Mouse (Mus musculus) forebrain, embryonic 16.5 days (tissue): ENCODE results near the gene Ctr9. TPM values are rescaled to one million over a fixed set of nuclear protein-coding genes. Genes with fewer than 3 reads are reported as not detected.
A peak's percentile ranks its signal among the peaks of the same experiment; 100 is the strongest.

Source experiments
- ATAC-seq: fragments of 200-750 bp; cut with Nextera tagmentation; 2 replicates; pipeline ENCODE4 v1.8.0; 2017; ENCODE audit warnings: mild to moderate bottlenecking, moderate library complexity
- H3K27ac ChIP-seq: fragments of 300-500 bp; sonication (generic); 2 replicates; pipeline ENCODE4 v1.5.1; 2014; ENCODE audit warnings: low read length, control low read depth
- H3K27me3 ChIP-seq: fragments of 300-500 bp; sonication (generic); replicated peaks from 2 replicates; pipeline ENCODE4 v1.6.1; 2014; ENCODE audit warnings: low read length; ENCODE audit not compliant: control insufficient read depth, insufficient read depth
- H3K36me3 ChIP-seq: fragments of 300-500 bp; sonication (generic); 2 replicates; pipeline ENCODE4 v1.6.1; 2014; ENCODE audit not compliant: control insufficient read depth, insufficient read depth
- H3K4me1 ChIP-seq: fragments of 300-500 bp; sonication (generic); replicated peaks from 2 replicates; pipeline ENCODE4 v1.6.1; 2014; ENCODE audit warnings: low read length; ENCODE audit not compliant: control insufficient read depth, insufficient read depth
- H3K4me2 ChIP-seq: fragments of 300-500 bp; sonication (generic); 2 replicates; pipeline ENCODE4 v1.6.1; 2014; ENCODE audit warnings: mild to moderate bottlenecking, low read length, control low read depth
- H3K4me3 ChIP-seq: fragments of 300-500 bp; sonication (generic); replicated peaks from 2 replicates; pipeline ENCODE4 v1.5.1; 2014; ENCODE audit warnings: mild to moderate bottlenecking, low read length, control low read depth
- H3K9ac ChIP-seq: fragments of 300-500 bp; sonication (generic); replicated peaks from 2 replicates; pipeline ENCODE4 v1.6.1; 2014; ENCODE audit warnings: low read depth, low read length, control low read depth
- H3K9me3 ChIP-seq: fragments of 300-500 bp; sonication (generic); 2 replicates; pipeline ENCODE4 v1.6.1; 2016; ENCODE audit warnings: low read length; ENCODE audit not compliant: control insufficient read depth
- WGBS: fragments of 180-500 bp; shearing (Covaris S2); extraction: QIAGEN DNeasy Blood & Tissue Kit; methylation state at CpG from one replicate; pipeline ENCODE4 v1.1.7; 2014; 5-methylcytosine and 5-hydroxymethylcytosine counted together
- polyA plus RNA-seq: library from polyadenylated mRNA; unstranded; fragments of >200 nt; fragmentation: Nextera tagmentation; extraction: Ambion mirVana; gene quantifications from 2 replicates; pipeline ENCODE4 v1.2.1, GENCODE M21; 2015

The Ctr9 gene
- polyA plus RNA-seq, 1 experiment from 2014 or later, result 93.8 TPM

GRCm38 (mm10) chr7:111024068-111024594 lies 4.6 kb upstream of the Ctr9 start:
- H3K9ac ChIP-seq, result no peak overlapping the region
- 14% methylated on average over 8 of the region's 8 CpGs for WGBS
- H3K27ac ChIP-seq, result no peak overlapping the region

DNA sequence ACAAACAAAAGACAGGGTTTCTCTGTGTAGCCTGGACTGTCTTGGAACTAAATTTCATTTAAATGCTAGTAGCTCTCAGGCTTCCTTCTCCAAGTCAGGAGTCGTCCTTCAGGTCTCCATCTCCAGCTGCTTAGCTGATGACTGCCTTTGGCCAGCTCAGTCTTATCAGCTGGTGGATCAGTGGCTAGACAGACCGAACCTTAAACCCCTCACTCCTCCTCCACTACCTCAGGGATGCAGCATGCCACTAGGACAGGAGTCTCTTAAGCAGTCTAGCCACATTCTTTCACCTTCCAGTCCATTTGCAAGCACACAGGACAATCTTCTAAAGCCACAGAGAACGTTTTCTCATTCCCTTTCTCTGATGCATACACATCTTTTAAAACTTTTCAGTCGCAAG lies 3.8 kb upstream of the Ctr9 start:
- Histone ChIP-seq H3K27me3 (no peaks in the 10 kb centered on the region), H3K4me1 (peaks cover 15% of the 10 kb centered on the region), H3K9ac (no peak overlapping the region), H3K27ac (no peak overlapping the region), H3K9me3 (no peaks in the 10 kb centered on the region), H3K4me3 (no peak overlapping the region), H3K4me2 (no peak overlapping the region), H3K36me3 (no peaks in the 10 kb centered on the region)
- WGBS, result 71% methylated on average over 4 of the region's 4 CpGs
- ATAC-seq, result no peak

More at GRCm38 (mm10) chr7:111024068-111024594, 4.6 kb upstream of the Ctr9 start:
- Histone ChIP-seq H3K4me1 (peaks cover 8% of the 10 kb centered on the region; the same call in 1 of the 2 replicates), H3K4me3 (no peak overlapping the region), H3K9me3 (no peaks in the 10 kb centered on the region), H3K4me2 (no peak overlapping the region), H3K36me3 (no peaks in the 10 kb centered on the region), H3K27me3 (no peaks in the 10 kb centered on the region)
- no peak for ATAC-seq

- peak; percentile 37 for ATAC-seq
- Histone ChIP-seq H3K27ac (peak overlapping the region; percentile 79), H3K27me3 (no peaks in the 10 kb centered on the region), H3K4me3 (peak overlapping the region; percentile 57), H3K4me1 (peaks cover 18% of the 10 kb centered on the region), H3K9me3 (no peaks in the 10 kb centered on the region), H3K9ac (peak overlapping the region; percentile 74), H3K36me3 (peaks cover 8% of the 10 kb centered on the region), H3K4me2 (peak overlapping the region; percentile 91)
- WGBS, result under 1% methylated on average over 29 of the region's 29 CpGs
Observed at GRCm38 (mm10) chr7:111029046-111029553, 349 bp downstream of the Ctr9 start.

GRCm38 (mm10) chr7:111048920-111049319 lies 20.2 kb downstream of the Ctr9 start:
- Histone ChIP-seq H3K27me3 (no peaks in the 10 kb centered on the region), H3K27ac (no peak overlapping the region), H3K4me3 (no peak overlapping the region), H3K4me1 (no peaks in the 10 kb centered on the region), H3K9ac (no peak overlapping the region), H3K36me3 (peaks cover 34% of the 10 kb centered on the region), H3K9me3 (no peaks in the 10 kb centered on the region), H3K4me2 (no peak overlapping the region)
- 89% methylated on average over 5 of the region's 5 CpGs for WGBS
- ATAC-seq, result no peak

GRCm38 (mm10) chr7:111049652-111050421 lies 21.1 kb downstream of the Ctr9 start:
- H3K9ac ChIP-seq, result no peak overlapping the region
- H3K4me3 ChIP-seq, result no peak overlapping the region
- no peaks in the 10 kb centered on the region for H3K9me3 ChIP-seq
- ATAC-seq, result no peak
- H3K4me1 ChIP-seq, result no peaks in the 10 kb centered on the region
- no peaks in the 10 kb centered on the region for H3K27me3 ChIP-seq
- peaks cover 37% of the 10 kb centered on the region for H3K36me3 ChIP-seq
- WGBS, result 57% methylated on average over 6 of the region's 6 CpGs
- no peak overlapping the region for H3K4me2 ChIP-seq
- H3K27ac ChIP-seq, result no peak overlapping the region

DNA sequence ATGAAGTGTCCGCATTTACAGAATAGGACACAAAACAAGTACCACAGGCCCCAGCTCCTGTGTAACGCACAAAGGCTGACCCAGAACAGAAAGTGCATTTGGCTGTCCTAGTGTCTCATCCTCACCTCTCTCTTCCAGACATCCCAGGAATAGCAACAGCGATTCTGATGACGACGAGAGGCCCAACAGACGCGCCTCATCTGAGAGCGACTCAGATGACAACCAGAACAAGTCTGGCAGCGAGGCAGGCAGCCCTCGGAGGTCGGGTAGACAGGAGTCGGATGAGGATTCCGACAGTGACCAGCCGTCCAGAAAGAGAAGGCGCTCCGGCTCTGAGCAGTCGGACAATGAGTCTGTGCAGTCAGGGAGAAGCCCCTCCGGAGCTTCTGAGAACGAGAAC lies 26.5 kb downstream of the Ctr9 start:
- no peak overlapping the region for H3K27ac ChIP-seq
- ATAC-seq, result no peak
- no peaks in the 10 kb centered on the region for H3K27me3 ChIP-seq
- H3K4me2 ChIP-seq, result no peak overlapping the region
- H3K9ac ChIP-seq, result no peak overlapping the region
- WGBS, result 94% methylated on average over 19 of the region's 19 CpGs
- no peaks in the 10 kb centered on the region for H3K4me1 ChIP-seq
- H3K9me3 ChIP-seq, result no peaks in the 10 kb centered on the region
- H3K36me3 ChIP-seq, result peaks cover 33% of the 10 kb centered on the region
- no peak overlapping the region for H3K4me3 ChIP-seq

- Histone ChIP-seq H3K27me3 (no peaks in the 10 kb centered on the region), H3K36me3 (peaks cover 28% of the 10 kb centered on the region), H3K9me3 (no peaks in the 10 kb centered on the region), H3K4me2 (no peak overlapping the region), H3K4me1 (no peaks in the 10 kb centered on the region), H3K9ac (no peak overlapping the region), H3K27ac (no peak overlapping the region), H3K4me3 (no peak overlapping the region)
- 69% methylated on average over 3 of the region's 3 CpGs for WGBS
- no peak for ATAC-seq
Observed at GRCm38 (mm10) chr7:111055984-111056657, 27.4 kb downstream of the Ctr9 start.

- Histone ChIP-seq H3K27me3 (no peaks in the 10 kb centered on the region), H3K9ac (no peak overlapping the region), H3K4me3 (no peak overlapping the region), H3K27ac (no peak overlapping the region), H3K36me3 (peaks cover 12% of the 10 kb centered on the region), H3K9me3 (no peaks in the 10 kb centered on the region), H3K4me2 (no peak overlapping the region), H3K4me1 (no peaks in the 10 kb centered on the region)
- no peak for ATAC-seq
- 65% methylated on average over 5 of the region's 5 CpGs for WGBS
Observed at GRCm38 (mm10) chr7:111059527-111059926, 30.8 kb downstream of the Ctr9 start.

DNA sequence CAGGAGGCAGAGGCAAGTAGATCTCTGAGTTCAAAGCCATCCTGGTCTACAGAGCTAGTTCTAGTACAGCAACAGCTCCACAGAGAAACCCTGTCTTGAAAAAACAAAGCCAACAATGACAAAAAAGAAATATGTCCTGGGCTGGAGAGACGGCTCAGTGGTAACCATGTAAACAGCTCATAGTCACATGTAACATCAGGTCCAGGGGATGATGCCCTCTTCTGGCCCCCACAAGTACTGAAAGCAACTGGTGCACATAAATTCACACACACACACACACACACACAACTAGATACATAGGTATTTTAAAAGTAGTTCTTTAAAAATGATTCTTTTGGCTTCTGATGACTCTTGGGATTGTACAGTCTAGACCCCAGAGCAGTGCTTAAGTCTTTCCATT lies 34.2 kb downstream of the Ctr9 start:
- 100% methylated on average over 1 of the region's 1 CpGs for WGBS
- peaks cover 4% of the 10 kb centered on the region for H3K9me3 ChIP-seq
- H3K27ac ChIP-seq, result no peak overlapping the region
- peaks cover 6% of the 10 kb centered on the region for H3K36me3 ChIP-seq
- no peak overlapping the region for H3K9ac ChIP-seq
- H3K4me2 ChIP-seq, result no peak overlapping the region
- no peak for ATAC-seq
- no peak overlapping the region for H3K4me3 ChIP-seq
- H3K4me1 ChIP-seq, result no peaks in the 10 kb centered on the region
- no peaks in the 10 kb centered on the region for H3K27me3 ChIP-seq
